Mouse (Mus musculus) embryonic facial prominence, embryonic 13.5 days (tissue): ENCODE data around the gene Sox18. TPM values are rescaled to one million over a fixed set of nuclear protein-coding genes. Genes with fewer than 3 reads are reported as not detected.

Experiments used
- ATAC-seq: fragments of 200-750 bp; cut with Nextera tagmentation; 2 replicates; pipeline ENCODE4 v1.8.0; 2017; ENCODE audit warnings: low read depth; ENCODE audit not compliant: insufficient number of reproducible peaks, insufficient read depth, low FRiP score, low TSS enrichment
- H3K27ac ChIP-seq: fragments of 300-500 bp; sonication (generic); 2 replicates; pipeline ENCODE4 v1.5.1; 2015; ENCODE audit warnings: moderate library complexity, mild to moderate bottlenecking, inconsistent platforms
- H3K27me3 ChIP-seq: fragments of 300-500 bp; sonication (generic); 2 replicates; pipeline ENCODE4 v1.6.1; 2015; ENCODE audit warnings: mild to moderate bottlenecking, inconsistent platforms
- H3K36me3 ChIP-seq: fragments of 300-500 bp; sonication (generic); 2 replicates; pipeline ENCODE4 v1.6.1; 2015; ENCODE audit warnings: mild to moderate bottlenecking, inconsistent platforms
- H3K4me1 ChIP-seq: fragments of 300-500 bp; sonication (generic); 2 replicates; pipeline ENCODE4 v1.6.1; 2015; ENCODE audit warnings: inconsistent platforms
- H3K4me2 ChIP-seq: fragments of 300-500 bp; sonication (generic); 2 replicates; pipeline ENCODE4 v1.6.1; 2015; ENCODE audit warnings: moderate library complexity, mild to moderate bottlenecking, inconsistent platforms
- H3K4me3 ChIP-seq: fragments of 300-500 bp; sonication (generic); 2 replicates; pipeline ENCODE4 v1.5.1; 2015; ENCODE audit warnings: mild to moderate bottlenecking, inconsistent platforms
- H3K9ac ChIP-seq: fragments of 300-500 bp; sonication (generic); 2 replicates; pipeline ENCODE4 v1.6.1; 2015; ENCODE audit warnings: mild to moderate bottlenecking, inconsistent platforms
- H3K9me3 ChIP-seq: fragments of 300-500 bp; sonication (generic); 2 replicates; pipeline ENCODE4 v1.6.1; 2016; ENCODE audit warnings: inconsistent platforms
- WGBS: fragments of 180-500 bp; shearing (Covaris S2); methylation state at CpG from one replicate; pipeline ENCODE4 v1.1.7; 2015; ENCODE audit warnings: mixed read lengths; 5-methylcytosine and 5-hydroxymethylcytosine counted together
- polyA plus RNA-seq: library from polyadenylated mRNA; unstranded; fragments of >200 nt; fragmentation: Nextera tagmentation; extraction: Ambion mirVana; gene quantifications from 2 replicates; pipeline ENCODE4 v1.2.1, GENCODE M21; 2015

The Sox18 gene
- polyA plus RNA-seq, 1 experiment from 2014 or later, result 92.4 TPM

DNA sequence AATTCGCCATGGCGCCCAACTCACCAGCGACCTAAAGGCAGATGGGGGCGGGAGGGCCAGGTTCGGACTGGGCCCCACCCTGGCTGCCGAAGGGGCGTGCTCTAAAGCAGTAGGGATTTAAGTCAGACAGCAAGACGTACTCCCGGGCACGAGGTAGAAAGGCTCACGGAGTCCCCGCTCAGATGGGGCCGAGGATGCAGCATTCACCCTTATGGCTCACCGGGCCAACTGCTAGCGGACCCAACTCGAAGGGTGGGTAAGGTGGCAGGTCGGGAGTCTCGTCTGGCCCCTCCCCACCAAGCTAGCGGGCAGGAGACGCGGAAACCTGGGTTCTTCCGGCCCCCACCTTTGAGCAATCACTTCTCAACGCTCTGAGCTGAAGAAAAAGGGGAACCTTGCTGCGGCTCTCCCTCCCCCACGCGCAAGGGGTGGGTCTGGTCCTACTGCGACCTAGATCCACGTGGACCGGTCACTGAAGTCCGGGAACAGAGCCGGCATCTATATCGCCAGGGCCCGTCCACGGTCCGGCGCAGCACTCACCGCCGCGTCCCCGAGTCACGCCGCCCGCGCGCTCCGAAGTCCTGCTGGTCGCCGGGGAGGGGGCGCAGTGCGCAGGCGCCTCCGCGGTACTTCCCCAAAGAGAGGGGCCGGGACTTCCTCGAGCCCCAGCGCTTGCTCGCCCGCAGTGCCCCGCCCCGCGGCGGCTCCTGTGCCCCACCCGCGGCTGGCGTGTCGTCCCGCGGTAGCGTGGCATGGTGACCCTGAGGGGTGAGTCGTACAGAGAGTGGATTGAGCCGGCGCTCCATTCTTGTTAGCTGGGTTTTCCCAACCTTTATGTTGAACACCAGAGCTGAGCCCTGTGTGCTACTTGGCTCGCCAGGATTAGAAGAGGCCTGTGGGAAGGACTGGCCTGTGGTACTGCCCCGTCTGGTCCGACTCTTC, 22.2 kb upstream of the Sox18 start, which contains the start of gene Rgs19:
Gene Rgs19, minus strand, starts transcription at position 639 of the 942 bp plus-strand sequence.
- peak within 1 kb of the TSS; percentile 86 for H3K9ac ChIP-seq
- H3K4me1 ChIP-seq, result peaks cover 28% of the 10 kb centered on the region
- no peaks in the 10 kb centered on the region for H3K9me3 ChIP-seq
- H3K4me3 ChIP-seq, result peak within 1 kb of the TSS; percentile 73
- WGBS, result under 1% methylated on average over 75 of the region's 75 CpGs
- H3K4me2 ChIP-seq, result peak within 1 kb of the TSS; percentile 91
- peaks cover 18% of the 10 kb centered on the region for H3K36me3 ChIP-seq
- H3K27me3 ChIP-seq, result no peaks in the 10 kb centered on the region; the same call in 1 of the 2 replicates
- ATAC-seq, result peak; percentile 79
- H3K27ac ChIP-seq, result peak within 1 kb of the TSS; percentile 52

GRCm38 (mm10) chr2:181692304-181692703, 20.9 kb upstream of the Sox18 start:
- no peaks in the 10 kb centered on the region for H3K9me3 ChIP-seq
- ATAC-seq, result no peak
- peaks cover 28% of the 10 kb centered on the region for H3K4me1 ChIP-seq
- H3K9ac ChIP-seq, result peak overlapping the region; percentile 86; the same call in 1 of the 2 replicates
- H3K4me2 ChIP-seq, result peak overlapping the region; percentile 91
- H3K27me3 ChIP-seq, result no peaks in the 10 kb centered on the region; the same call in 1 of the 2 replicates
- H3K27ac ChIP-seq, result no peak overlapping the region
- WGBS, result 83% methylated on average over 3 of the region's 3 CpGs
- peaks cover 30% of the 10 kb centered on the region for H3K36me3 ChIP-seq
- peak overlapping the region; percentile 73 for H3K4me3 ChIP-seq

- Histone ChIP-seq H3K27me3 (no peaks in the 10 kb centered on the region), H3K36me3 (peaks cover 38% of the 10 kb centered on the region), H3K9ac (no peak overlapping the region), H3K4me3 (no peak overlapping the region), H3K4me2 (no peak overlapping the region), H3K4me1 (peaks cover 28% of the 10 kb centered on the region), H3K27ac (no peak overlapping the region), H3K9me3 (no peaks in the 10 kb centered on the region)
- 89% methylated on average over 4 of the region's 4 CpGs for WGBS
- ATAC-seq, result no peak
These were observed 20.1 kb upstream of the Sox18 start for GRCm38 (mm10) chr2:181691571-181691970.

- Histone ChIP-seq H3K9me3 (no peaks in the 10 kb centered on the region), H3K4me3 (no peak overlapping the region), H3K9ac (0 out of 2 replicates have a peak overlapping the region, but pooled peaks have one; percentile 46), H3K4me2 (no peak overlapping the region), H3K27ac (no peak overlapping the region), H3K4me1 (peaks cover 28% of the 10 kb centered on the region), H3K27me3 (no peaks in the 10 kb centered on the region), H3K36me3 (peaks cover 42% of the 10 kb centered on the region)
- no peak for ATAC-seq
- 80% methylated on average over 6 of the region's 6 CpGs for WGBS
These were observed 19.6 kb upstream of the Sox18 start for GRCm38 (mm10) chr2:181691083-181691482.

- Histone ChIP-seq H3K4me1 (peaks cover 28% of the 10 kb centered on the region), H3K4me2 (no peak overlapping the region), H3K9me3 (no peaks in the 10 kb centered on the region), H3K4me3 (no peak overlapping the region), H3K9ac (no peak overlapping the region), H3K36me3 (peaks cover 51% of the 10 kb centered on the region), H3K27me3 (no peaks in the 10 kb centered on the region), H3K27ac (no peak overlapping the region)
- WGBS, result 92% methylated on average over 10 of the region's 10 CpGs
- no peak for ATAC-seq
These were observed 18.2 kb upstream of the Sox18 start for GRCm38 (mm10) chr2:181689466-181690160.

- no peak overlapping the region for H3K4me3 ChIP-seq
- WGBS, result 95% methylated on average over 8 of the region's 8 CpGs
- H3K36me3 ChIP-seq, result peaks cover 57% of the 10 kb centered on the region
These were observed 16.1 kb upstream of the Sox18 start for GRCm38 (mm10) chr2:181687586-181687985.

GRCm38 (mm10) chr2:181685686-181686085, 14.2 kb upstream of the Sox18 start:
- Histone ChIP-seq H3K36me3 (peaks cover 51% of the 10 kb centered on the region), H3K9me3 (no peaks in the 10 kb centered on the region), H3K27me3 (no peaks in the 10 kb centered on the region), H3K4me2 (no peak overlapping the region), H3K4me1 (peaks cover 10% of the 10 kb centered on the region), H3K4me3 (no peak overlapping the region), H3K9ac (no peak overlapping the region), H3K27ac (no peak overlapping the region)
- no peak for ATAC-seq
- 90% methylated on average over 4 of the region's 4 CpGs for WGBS

More at GRCm38 (mm10) chr2:181687586-181687985, 16.1 kb upstream of the Sox18 start:
- Histone ChIP-seq H3K9ac (no peak overlapping the region), H3K27ac (no peak overlapping the region), H3K4me2 (no peak overlapping the region), H3K9me3 (no peaks in the 10 kb centered on the region), H3K4me1 (peaks cover 15% of the 10 kb centered on the region), H3K27me3 (no peaks in the 10 kb centered on the region)
- no peak for ATAC-seq

GRCm38 (mm10) chr2:181684713-181685112, 13.3 kb upstream of the Sox18 start:
- no peak overlapping the region for H3K27ac ChIP-seq
- no peaks in the 10 kb centered on the region for H3K9me3 ChIP-seq
- no peaks in the 10 kb centered on the region for H3K27me3 ChIP-seq
- H3K4me1 ChIP-seq, result peaks cover 11% of the 10 kb centered on the region
- H3K9ac ChIP-seq, result no peak overlapping the region
- no peak overlapping the region for H3K4me2 ChIP-seq
- no peak for ATAC-seq
- H3K4me3 ChIP-seq, result no peak overlapping the region
- H3K36me3 ChIP-seq, result peaks cover 49% of the 10 kb centered on the region
- 82% methylated on average over 1 of the region's 1 CpGs for WGBS

DNA sequence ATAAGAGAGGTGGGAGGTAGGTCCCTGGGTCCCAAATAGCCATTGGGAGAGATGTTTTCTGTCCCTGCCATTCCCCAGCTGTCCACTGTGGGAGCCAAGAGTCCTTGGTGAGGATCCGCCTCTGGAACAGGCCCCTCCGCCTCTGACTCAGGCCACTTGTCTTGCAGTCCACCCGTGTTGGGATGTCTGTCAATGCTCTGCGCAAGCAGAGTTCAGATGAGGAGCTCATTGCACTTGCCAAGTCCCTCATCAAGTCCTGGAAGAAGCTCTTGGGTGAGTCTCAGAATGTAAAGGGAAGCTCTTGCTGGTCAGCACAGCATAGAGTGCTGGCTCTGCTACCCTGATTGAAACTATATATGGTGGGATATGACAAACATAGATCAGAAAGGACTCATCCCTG, 11.9 kb upstream of the Sox18 start:
- 72% methylated on average over 4 of the region's 4 CpGs for WGBS
- Histone ChIP-seq H3K27ac (no peak overlapping the region), H3K36me3 (peaks cover 38% of the 10 kb centered on the region), H3K27me3 (no peaks in the 10 kb centered on the region), H3K4me1 (peaks cover 16% of the 10 kb centered on the region), H3K9me3 (no peaks in the 10 kb centered on the region), H3K4me2 (no peak overlapping the region), H3K4me3 (no peak overlapping the region), H3K9ac (0 out of 2 replicates have a peak overlapping the region, but pooled peaks have one; percentile 11)
- ATAC-seq, result no peak

DNA sequence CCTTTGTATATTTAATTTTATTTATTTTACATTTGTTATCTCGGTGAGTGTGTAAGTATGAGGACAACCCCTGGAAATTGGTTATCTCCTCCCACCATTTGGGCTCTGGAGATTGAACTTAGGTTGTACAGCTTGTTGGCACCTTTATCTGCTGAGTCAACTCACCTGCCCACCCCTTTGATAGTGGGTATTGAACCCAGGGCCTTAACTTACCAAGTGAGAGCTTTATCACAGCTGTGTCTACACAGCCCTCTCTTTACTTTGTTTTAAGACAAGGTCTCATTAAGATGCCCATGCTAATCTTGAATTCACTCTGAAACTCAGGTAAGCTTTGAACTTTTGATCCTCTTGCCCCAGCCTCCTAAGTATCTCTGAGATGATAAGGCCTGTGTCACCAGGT, 10.5 kb upstream of the Sox18 start:
- H3K9ac ChIP-seq, result no peak overlapping the region
- no peak overlapping the region for H3K4me2 ChIP-seq
- H3K36me3 ChIP-seq, result peaks cover 23% of the 10 kb centered on the region
- H3K9me3 ChIP-seq, result no peaks in the 10 kb centered on the region
- H3K27ac ChIP-seq, result no peak overlapping the region
- no peak overlapping the region for H3K4me3 ChIP-seq
- peaks cover 18% of the 10 kb centered on the region for H3K4me1 ChIP-seq
- no peaks in the 10 kb centered on the region for H3K27me3 ChIP-seq
- no peak for ATAC-seq
- WGBS, result 73% methylated on average over 1 of the region's 1 CpGs

GRCm38 (mm10) chr2:181680716-181681117, 9.3 kb upstream of the Sox18 start:
- Histone ChIP-seq H3K4me2 (peak overlapping the region; percentile 89), H3K4me3 (peak overlapping the region; percentile 66), H3K27me3 (no peaks in the 10 kb centered on the region), H3K9ac (peak overlapping the region; percentile 90), H3K36me3 (peaks cover 11% of the 10 kb centered on the region), H3K27ac (no peak overlapping the region; the same call in 1 of the 2 replicates), H3K9me3 (no peaks in the 10 kb centered on the region), H3K4me1 (peaks cover 20% of the 10 kb centered on the region)
- ATAC-seq, result no peak
- WGBS, result 14% methylated on average over 7 of the region's 7 CpGs
